Mouse (Mus musculus) cortical plate, adult 2 months (tissue): ENCODE measurements at regions not wholly inside any gene's neighbourhood (a gene's known extent, or its start where the extent isn't known, plus 50 kb on each side); places are given as distances from the start of the nearest gene placed in this dataset.

Source experiments
- H3K27ac ChIP-seq: fragments of 200-500 bp; 2 replicates; pipeline ENCODE4 v1.5.1; 2012; ENCODE audit warnings: low read length, control low read depth, inconsistent platforms; ENCODE audit not compliant: insufficient read depth
- H3K4me1 ChIP-seq: fragments of 200-500 bp; 2 replicates; pipeline ENCODE4 v1.6.1; 2011; ENCODE audit warnings: low read length; ENCODE audit not compliant: control insufficient read depth, insufficient read depth
- H3K4me3 ChIP-seq: fragments of 200-500 bp; 2 replicates; pipeline ENCODE4 v1.5.1; 2011; ENCODE audit warnings: mild to moderate bottlenecking, low read length, control low read depth; ENCODE audit not compliant: insufficient read depth
- CTCF ChIP-seq: fragments of 200-500 bp; IDR thresholded peaks from 2 replicates; pipeline ENCODE4 v1.5.1; 2011; ENCODE audit warnings: mild to moderate bottlenecking, control low read depth, low read length; ENCODE audit not compliant: insufficient read depth; ENCODE audit errors: extremely low read depth
- POLR2A ChIP-seq: fragments of 200-500 bp; IDR thresholded peaks from 2 replicates; pipeline ENCODE4 v1.6.1; 2011; ENCODE audit warnings: mild to moderate bottlenecking, low read length, control low read depth; ENCODE audit not compliant: insufficient read depth; ENCODE audit errors: extremely low read depth

- H3K4me3 ChIP-seq: no peak overlapping the region
- H3K27ac ChIP-seq: no peak overlapping the region
- TF ChIP-seq CTCF (no peak), POLR2A (no peak)
- H3K4me1 ChIP-seq: no peaks in the 10 kb centered on the region
These were observed 1140.9 kb upstream of the Nr2f1 start for GRCm38 (mm10) chr13:79340459-79340858.

DNA sequence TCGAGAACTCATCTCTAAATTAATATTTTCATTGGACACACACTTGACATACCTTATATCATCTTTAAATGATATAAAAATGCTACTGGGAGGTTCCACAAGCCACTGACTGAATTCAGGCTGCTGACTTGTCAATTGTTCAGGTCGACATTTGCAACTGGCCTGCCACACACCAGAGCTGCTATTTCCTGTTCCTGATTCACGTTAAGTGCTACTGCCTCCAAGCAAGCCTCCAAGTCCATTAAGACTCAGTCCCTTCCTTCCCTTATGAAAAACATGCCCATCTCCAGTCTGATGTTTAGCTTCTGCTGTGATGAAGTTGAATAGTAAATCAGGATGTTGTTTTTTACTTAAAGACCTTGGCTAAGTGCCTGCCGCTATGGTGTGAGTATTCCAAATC, 1140.2 kb upstream of the Nr2f1 start:
- no peak for TF ChIP-seq CTCF
- TF ChIP-seq POLR2A: no peak
- Histone ChIP-seq H3K27ac (no peak overlapping the region), H3K4me1 (no peaks in the 10 kb centered on the region), H3K4me3 (no peak overlapping the region)

DNA sequence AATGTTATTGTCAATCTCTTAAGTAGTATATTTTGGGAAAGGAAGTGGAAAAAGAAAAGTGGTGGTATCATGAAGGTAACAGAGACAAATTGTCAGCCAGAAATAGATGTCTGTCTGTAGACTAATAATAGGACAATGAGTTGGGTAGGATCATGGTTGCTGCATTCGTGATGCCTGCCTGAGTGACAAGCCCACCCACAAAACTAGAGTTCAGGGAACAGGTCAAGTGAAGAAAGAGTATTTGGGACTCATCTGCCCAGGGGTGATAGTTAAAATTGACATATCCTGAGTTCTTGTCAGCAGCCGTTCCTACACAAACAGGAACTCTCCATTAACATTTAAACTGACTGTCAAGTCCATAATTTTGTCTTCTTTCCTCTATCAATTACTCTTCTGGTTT, 1120.6 kb upstream of the Nr2f1 start:
- no peak for TF ChIP-seq CTCF
- TF ChIP-seq POLR2A: no peak
- H3K27ac ChIP-seq: no peak overlapping the region
- no peak overlapping the region for H3K4me3 ChIP-seq
- H3K4me1 ChIP-seq: no peaks in the 10 kb centered on the region

DNA sequence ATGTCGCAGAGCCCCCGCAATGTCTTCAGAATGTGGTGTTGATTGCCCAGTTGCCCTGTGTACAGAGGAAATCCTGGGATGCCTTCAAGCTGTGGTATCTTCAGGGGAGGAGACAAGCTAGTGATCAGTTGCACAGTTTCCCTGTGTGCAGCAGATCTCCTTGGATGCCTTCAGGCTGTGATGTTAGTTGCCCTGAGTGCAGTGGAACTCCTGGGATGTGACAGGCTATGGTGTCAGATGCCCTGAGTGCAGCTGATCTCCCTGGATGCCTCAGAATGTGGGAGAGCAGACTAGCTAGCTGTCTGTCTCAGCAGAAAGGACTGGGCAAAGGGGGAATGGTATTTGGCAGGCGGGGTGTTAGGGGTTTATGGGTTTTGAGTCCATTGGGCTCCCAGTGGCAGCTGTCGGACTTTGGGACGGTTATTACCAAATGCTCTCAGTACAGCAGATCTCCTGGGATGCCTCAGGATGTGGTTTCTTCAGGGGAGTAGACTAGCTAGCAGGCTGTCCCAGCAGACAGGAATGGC, 1110.1 kb upstream of the Nr2f1 start:
- Histone ChIP-seq H3K27ac (no peak overlapping the region), H3K4me1 (no peaks in the 10 kb centered on the region), H3K4me3 (no peak overlapping the region)
- TF ChIP-seq POLR2A (no peak), CTCF (no peak)

- H3K4me3 ChIP-seq: no peak overlapping the region
- H3K27ac ChIP-seq: no peak overlapping the region
- H3K4me1 ChIP-seq: no peaks in the 10 kb centered on the region
- TF ChIP-seq POLR2A: no peak
- no peak for TF ChIP-seq CTCF
These were observed 1097.7 kb upstream of the Nr2f1 start for GRCm38 (mm10) chr13:79297225-79297710.

- Histone ChIP-seq H3K27ac (no peak overlapping the region), H3K4me1 (no peaks in the 10 kb centered on the region), H3K4me3 (no peak overlapping the region)
- TF ChIP-seq CTCF (no peak), POLR2A (no peak)
These were observed 1088.5 kb upstream of the Nr2f1 start for GRCm38 (mm10) chr13:79288022-79288421.

DNA sequence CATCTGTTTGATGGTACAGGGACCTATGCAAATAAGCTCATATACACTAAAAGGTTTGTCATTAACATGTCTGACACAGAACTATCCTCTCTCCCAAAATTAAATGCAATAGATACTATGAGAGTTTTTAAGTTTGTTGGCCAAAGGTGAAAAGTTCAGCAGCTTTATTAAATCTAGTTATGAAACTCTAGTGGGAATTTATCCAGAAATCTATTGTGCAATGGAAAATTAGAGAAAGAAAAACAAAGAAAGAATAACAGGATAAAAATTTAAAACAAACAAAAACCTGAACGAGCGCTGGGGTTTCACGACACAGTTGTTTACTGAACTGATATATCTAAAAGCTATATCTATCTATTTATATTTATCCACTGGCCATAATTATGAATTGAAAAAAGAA, 1086.6 kb upstream of the Nr2f1 start:
- TF ChIP-seq CTCF (no peak), POLR2A (no peak)
- Histone ChIP-seq H3K27ac (no peak overlapping the region), H3K4me1 (no peaks in the 10 kb centered on the region), H3K4me3 (no peak overlapping the region)

- no peaks in the 10 kb centered on the region for H3K4me1 ChIP-seq
- TF ChIP-seq CTCF (peak; percentile 47; the same call in 1 of the 2 replicates), POLR2A (no peak)
- no peak overlapping the region for H3K27ac ChIP-seq
- no peak overlapping the region for H3K4me3 ChIP-seq
These were observed 1085.9 kb upstream of the Nr2f1 start for GRCm38 (mm10) chr13:79285478-79285877.

DNA sequence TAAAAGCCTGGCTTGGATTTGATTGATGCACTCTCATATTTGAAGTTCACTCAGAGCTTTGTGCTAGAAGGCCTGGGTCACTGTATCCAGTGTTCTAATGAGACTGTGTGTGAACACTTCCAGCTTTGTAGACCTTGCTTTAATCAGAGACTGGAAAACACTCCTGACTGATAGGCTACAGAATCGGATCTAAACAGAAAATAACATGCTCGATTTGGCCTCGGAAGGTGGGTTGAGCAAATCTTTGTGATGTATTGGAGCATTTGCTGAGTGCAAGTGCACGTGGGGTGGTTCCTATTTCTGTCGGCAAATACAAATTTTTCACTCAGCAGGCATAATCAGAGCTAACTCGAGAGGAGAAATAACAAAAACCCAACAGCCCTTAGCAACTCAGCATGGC, 1078.2 kb upstream of the Nr2f1 start:
- H3K27ac ChIP-seq: no peak overlapping the region
- no peaks in the 10 kb centered on the region; the same call in 1 of the 2 replicates for H3K4me1 ChIP-seq
- H3K4me3 ChIP-seq: no peak overlapping the region
- no peak for TF ChIP-seq CTCF
- no peak for TF ChIP-seq POLR2A

- H3K4me3 ChIP-seq: no peak overlapping the region
- no peak overlapping the region for H3K27ac ChIP-seq
- H3K4me1 ChIP-seq: no peaks in the 10 kb centered on the region; the same call in 1 of the 2 replicates
- TF ChIP-seq POLR2A (no peak), CTCF (no peak)
These were observed 1077.8 kb upstream of the Nr2f1 start for GRCm38 (mm10) chr13:79277313-79277712.
